Mouse (Mus musculus): ENCODE data around the gene Kdm1a. TPM values are rescaled to one million over a fixed set of nuclear protein-coding genes. Genes with fewer than 3 reads are reported as not detected.

Kdm1a gene
- polyA plus RNA-seq, 1 experiment from 2014 or later = 50.1 TPM

- Histone ChIP-seq H3K9me3 (no peaks in the 10 kb centered on the region), H3K27ac (no peak overlapping the region), H3K27me3 (ENCODE audit: insufficient read depth, poor library complexity, severe bottlenecking) (no peaks in the 10 kb centered on the region), H3K36me3 (no peaks in the 10 kb centered on the region), H3K4me1 (no peaks in the 10 kb centered on the region), H3K4me3 (no peak overlapping the region)
- WGBS = 58% methylated on average over 2 of the region's 2 CpGs
- DNase-seq (ENCODE audit: low spot score) = no peak
Observed at GRCm38 (mm10) chr4:136505426-136506215, 96.9 kb downstream of the Kdm1a start.

Small RNA genes lying within 50 kb of the gene (microRNA-seq; reads per million reads assigned to microRNA genes)
- gene Gm22180 = not detected

Other genes starting within 250 kb of the Kdm1a start
- gene Htr1d, start 179.2 kb downstream of the Kdm1a start, polyA plus RNA-seq (2016; fragmentation: Nextera tagmentation; extraction: Ambion mirVana) = 0.05 and 0.19 TPM in 2 replicates
- gene 6030445D17Rik, start 140.5 kb downstream of the Kdm1a start, polyA plus RNA-seq (2016; fragmentation: Nextera tagmentation; extraction: Ambion mirVana) = 0.18 TPM in 1 of 2 replicates, not detected in the other
- 96.4 and 126 TPM in 2 replicates for gene Luzp1, start 133.0 kb downstream of the Kdm1a start, polyA plus RNA-seq (2016; fragmentation: Nextera tagmentation; extraction: Ambion mirVana)
- gene Tex46, start 7.7 kb upstream of the Kdm1a start, polyA plus RNA-seq (2016; fragmentation: Nextera tagmentation; extraction: Ambion mirVana) = not detected in 2 replicates
- gene Lactbl1, start 19.9 kb upstream of the Kdm1a start, polyA plus RNA-seq (2016; fragmentation: Nextera tagmentation; extraction: Ambion mirVana) = not detected in 2 replicates
- 2.6 and 4.2 TPM in 2 replicates for gene Ephb2, start 233.3 kb upstream of the Kdm1a start, polyA plus RNA-seq (2016; fragmentation: Nextera tagmentation; extraction: Ambion mirVana)

All from heart, embryonic 10.5 days (tissue).